ENCODE assay signal across 8 mouse cellular contexts in genomic region chr6:48593158-48594042, GRCm38 (mm10). TPM values are rescaled to one million over a fixed set of nuclear protein-coding genes. Genes with fewer than 3 reads are reported as not detected.
DNase-seq lines count a peak whose midpoint lies in the region; ATAC-seq and TF ChIP-seq lines count a peak whose summit lies in the region.

Gene Repin1, plus strand, starts transcription at chr6:48593883.
Gene Gm44965, plus strand, starts transcription at chr6:48593941.

- H3K4me1 ChIP-seq in forebrain, embryonic 12.5 days: peaks cover 18% of the 10 kb centered on the region
- peaks cover 26% of the 10 kb centered on the region for H3K4me1 ChIP-seq in heart, embryonic 16.5 days (ENCODE audit: control insufficient read depth, insufficient read depth, low read length)
- peaks cover 42% of the 10 kb centered on the region for H3K4me1 ChIP-seq in liver, embryonic 13.5 days (replicated peaks)

- peak within 1 kb of the TSS; percentile 86 for H3K27ac ChIP-seq in forebrain, embryonic 12.5 days
- peak within 1 kb of the TSS; percentile 88 for H3K27ac ChIP-seq in heart, embryonic 16.5 days (ENCODE audit: low read length)
- H3K27ac ChIP-seq in liver, embryonic 13.5 days: peak within 1 kb of the TSS; percentile 58

- peaks cover 22% of the 10 kb centered on the region for H3K79me3 ChIP-seq in C2C12 (ENCODE audit: low read depth)

- H3K4me2 ChIP-seq in forebrain, embryonic 12.5 days: peak within 1 kb of the TSS; percentile 70
- H3K4me2 ChIP-seq in heart, embryonic 16.5 days (ENCODE audit: low read depth, low read length): peak within 1 kb of the TSS; percentile 74
- peak within 1 kb of the TSS; percentile 79 for H3K4me2 ChIP-seq in liver, embryonic 13.5 days

- DNase-seq in brain, embryonic 18.5 days (ENCODE audit: low read depth, low spot score): peak; percentile 79
- DNase-seq in kidney, postnatal 25 days: peak; percentile 96 to 98
- DNase-seq in liver, embryonic 13.5 days: peak; percentile 65
- peak; percentile 66 for DNase-seq in naive thymus-derived CD4-positive, alpha-beta T cell, adult 2 months (ENCODE audit: low read depth)
- DNase-seq in spleen, postnatal 4 days (ENCODE audit: low spot score in 2 of 2): peak; percentile 74 to 86

- WGBS in forebrain, embryonic 12.5 days: 3% methylated on average over 45 of the region's 45 CpGs
- WGBS in heart, embryonic 16.5 days: 9% methylated on average over 45 of the region's 45 CpGs
- WGBS in liver, embryonic 13.5 days (ENCODE audit: insufficient replicate concordance): 12% methylated on average over 45 of the region's 45 CpGs

- TF ChIP-seq CTCF in C2C12 (IDR thresholded peaks at IDR 0.05; ENCODE audit: control insufficient read depth, insufficient read depth, insufficient read length): no peak

- H3K9me3 ChIP-seq in forebrain, embryonic 12.5 days: peaks cover 21% of the 10 kb centered on the region
- H3K9me3 ChIP-seq in heart, embryonic 16.5 days (replicated peaks; ENCODE audit: control insufficient read depth, low read length): peaks cover 19% of the 10 kb centered on the region
- H3K9me3 ChIP-seq in liver, embryonic 13.5 days (replicated peaks): peaks cover 12% of the 10 kb centered on the region; the same call in 1 of the 2 replicates

- peak within 1 kb of the TSS; percentile 92 for H3K9ac ChIP-seq in forebrain, embryonic 12.5 days
- peak within 1 kb of the TSS; percentile 86 for H3K9ac ChIP-seq in heart, embryonic 16.5 days (ENCODE audit: low read length)
- H3K9ac ChIP-seq in liver, embryonic 13.5 days: peak within 1 kb of the TSS; percentile 76

- peak; percentile 94 for ATAC-seq in forebrain, embryonic 12.5 days (ENCODE audit: low FRiP score)
- ATAC-seq in heart, embryonic 16.5 days (replicated peaks; ENCODE audit: extremely low read depth, insufficient read depth, low FRiP score): peak; percentile 91
- peak; percentile 79 for ATAC-seq in liver, embryonic 13.5 days (ENCODE audit: low read depth)

- H3K79me2 ChIP-seq in C2C12 (ENCODE audit: control insufficient read depth, insufficient read depth): peaks cover 42% of the 10 kb centered on the region

- no peaks in the 10 kb centered on the region for H3K27me3 ChIP-seq in C2C12 (ENCODE audit: control insufficient read depth, insufficient read depth, insufficient read length)
- no peaks in the 10 kb centered on the region for H3K27me3 ChIP-seq in forebrain, embryonic 12.5 days
- no peaks in the 10 kb centered on the region for H3K27me3 ChIP-seq in heart, embryonic 16.5 days (ENCODE audit: control insufficient read depth, insufficient read depth, low read length)
- no peaks in the 10 kb centered on the region for H3K27me3 ChIP-seq in liver, embryonic 13.5 days

- peak within 1 kb of the TSS; percentile 60 for H3K4me3 ChIP-seq in C2C12 (ENCODE audit: insufficient read depth, poor library complexity, severe bottlenecking)
- peak within 1 kb of the TSS; percentile 80 for H3K4me3 ChIP-seq in forebrain, embryonic 12.5 days (replicated peaks)
- peak within 1 kb of the TSS; percentile 85 for H3K4me3 ChIP-seq in heart, embryonic 16.5 days (ENCODE audit: low read length)
- peak within 1 kb of the TSS; percentile 69 for H3K4me3 ChIP-seq in liver, embryonic 13.5 days (replicated peaks)

- peak within 1 kb of the TSS; percentile 97 for H3ac ChIP-seq in C2C12 (ENCODE audit: control insufficient read depth, insufficient read length, low read depth)

- peaks cover 26% of the 10 kb centered on the region for H3K36me3 ChIP-seq in C2C12 (ENCODE audit: control insufficient read depth, insufficient read depth)
- H3K36me3 ChIP-seq in forebrain, embryonic 12.5 days (replicated peaks): peaks cover 33% of the 10 kb centered on the region
- peaks cover 26% of the 10 kb centered on the region for H3K36me3 ChIP-seq in heart, embryonic 16.5 days (ENCODE audit: control insufficient read depth, insufficient read depth)
- H3K36me3 ChIP-seq in liver, embryonic 13.5 days: peaks cover 29% of the 10 kb centered on the region

TF ChIP-seq in C2C12, 6 proteins besides CTCF, POLR2A, EP300 and RAD21:
- TF ChIP-seq CEBPB (IDR thresholded peaks at IDR 0.05; ENCODE audit: low read depth) (no peak), FOSL1 (IDR thresholded peaks at IDR 0.05; ENCODE audit: insufficient read depth, low read length, poor library complexity, severe bottlenecking) (no peak), MYOD1 (IDR thresholded peaks at IDR 0.05; ENCODE audit: control insufficient read depth, insufficient read length, low read depth) (peak; percentile 83), MYOG (IDR thresholded peaks at IDR 0.05; ENCODE audit: control insufficient read depth, extremely low read depth, insufficient read length) (no peak), USF1 (IDR thresholded peaks at IDR 0.05; ENCODE audit: low read depth) (peak; percentile 73), MAX (IDR thresholded peaks at IDR 0.05) (peak; percentile 14)

RNA-seq across cellular contexts. Expression of gene Repin1, which starts in this region (rescaled TPM):
- polyA plus RNA-seq in C2C12 (2012; fragmentation: generic; extraction: Trizol): 9.1 TPM
- polyA plus RNA-seq in forebrain, embryonic 12.5 days (2016; fragmentation: Nextera tagmentation; extraction: Ambion mirVana): 46.7 and 50.0 TPM in 2 replicates
- 28.6 and 29.8 TPM in 2 replicates for polyA plus RNA-seq in heart, embryonic 16.5 days (2015; fragmentation: Nextera tagmentation; extraction: Ambion mirVana)
- 8.1 and 10.4 TPM in 2 replicates for polyA plus RNA-seq in liver, embryonic 13.5 days (2015; fragmentation: Nextera tagmentation; extraction: Ambion mirVana)

RNA-seq across cellular contexts. Expression of gene Gm44965, which starts in this region (rescaled TPM):
- polyA plus RNA-seq in C2C12 (2012; fragmentation: generic; extraction: Trizol): 0.69 TPM
- polyA plus RNA-seq in forebrain, embryonic 12.5 days (2016; fragmentation: Nextera tagmentation; extraction: Ambion mirVana): not detected in 2 replicates
- not detected in 2 replicates for polyA plus RNA-seq in heart, embryonic 16.5 days (2015; fragmentation: Nextera tagmentation; extraction: Ambion mirVana)
- polyA plus RNA-seq in liver, embryonic 13.5 days (2015; fragmentation: Nextera tagmentation; extraction: Ambion mirVana): not detected in 2 replicates

Comparison
In these comparisons a context has a peak if more than half of its experiments do, and no peak if none do; other contexts are left out.
1. Peak in every context shown above with its lines: DNase-seq, ATAC-seq, H3K4me3 ChIP-seq and H3K27ac ChIP-seq.